Mouse (Mus musculus): ENCODE results near the gene Cir1. TPM values are rescaled to one million over a fixed set of nuclear protein-coding genes. Genes with fewer than 3 reads are reported as not detected.
A peak's percentile ranks its signal among the peaks of the same experiment; 100 is the strongest.

Gene Cir1
- total RNA-seq, 1 experiment = 7.4 TPM

DNA sequence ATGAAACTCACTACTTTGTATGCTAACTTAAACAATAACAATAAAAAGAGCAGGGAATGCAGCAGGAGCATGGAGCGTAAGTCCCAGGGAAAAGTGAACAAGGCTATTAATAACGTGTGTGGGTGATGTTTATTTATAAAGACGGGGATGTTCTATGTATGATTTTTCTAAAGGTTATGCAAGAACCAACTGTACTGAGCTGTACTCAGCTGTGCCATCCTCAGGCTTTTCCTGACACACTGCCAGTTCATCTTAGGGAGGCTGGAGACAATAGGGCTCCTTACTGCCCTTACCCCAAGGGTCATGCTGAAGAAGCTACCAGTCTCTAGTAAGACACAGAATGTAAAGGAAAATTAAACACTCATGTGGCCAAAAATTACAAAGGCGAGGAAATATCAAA, 21.4 kb downstream of the Cir1 start:
- no peak overlapping the region for H3K4me3 ChIP-seq (ENCODE audit: insufficient read depth in 1 of 2, low read depth in 1 of 2, low read length in 2 of 2, poor library complexity in 1 of 2, severe bottlenecking in 1 of 2)
- H3K36me3 ChIP-seq (ENCODE audit: control insufficient read depth, insufficient read depth, low read length, poor library complexity, severe bottlenecking) = no peaks in the 10 kb centered on the region; the same call in 1 of the 2 replicates
- no peak overlapping the region for H3K27ac ChIP-seq (ENCODE audit: insufficient read depth, low read depth, low read length, poor library complexity, severe bottlenecking)
- no peak overlapping the region for H3K9ac ChIP-seq (ENCODE audit: insufficient read depth, low read depth, low read length, poor library complexity, severe bottlenecking)
- TF ChIP-seq MAFK (IDR thresholded peaks at IDR 0.05; ENCODE audit: insufficient read depth, low read depth, low read length) = no peak
- no peak for TF ChIP-seq ZC3H11A (IDR thresholded peaks at IDR 0.05; ENCODE audit: borderline replicate concordance, low read depth, low read length)
- TF ChIP-seq CHD2 (IDR thresholded peaks at IDR 0.05; ENCODE audit: low read depth, low read length) = no peak
- TF ChIP-seq ZNF384 (IDR thresholded peaks at IDR 0.05; ENCODE audit: low read depth, low read length) = no peak
- no peak for TF ChIP-seq HCFC1 (IDR thresholded peaks at IDR 0.05; ENCODE audit: borderline replicate concordance, insufficient read depth, low read length)
- no peak for DNase-seq (ENCODE audit: low read depth, low spot score)
- 0 out of 4 replicates have a peak, but pooled peaks cover 0 to 2% of the 10 kb centered on the region in 2 experiments for H3K4me1 ChIP-seq (ENCODE audit: control insufficient read depth in 2 of 2, insufficient read depth in 2 of 2, low read length in 2 of 2, poor library complexity in 1 of 2)
- in situ Hi-C loops (cut with MboI; ENCODE audit: low sequenced_read_pairs in 2 of 2, unreplicated experiment in 2 of 2) = loop anchor here in 1 of 2 experiments (25.0 kb wide), 1 partner anchor 1054 kb away; no protein-coding TSS in a partner anchor
- H3K9me3 ChIP-seq (ENCODE audit: control insufficient read depth, insufficient read depth, low read depth, low read length) = no peaks in the 10 kb centered on the region

DNA sequence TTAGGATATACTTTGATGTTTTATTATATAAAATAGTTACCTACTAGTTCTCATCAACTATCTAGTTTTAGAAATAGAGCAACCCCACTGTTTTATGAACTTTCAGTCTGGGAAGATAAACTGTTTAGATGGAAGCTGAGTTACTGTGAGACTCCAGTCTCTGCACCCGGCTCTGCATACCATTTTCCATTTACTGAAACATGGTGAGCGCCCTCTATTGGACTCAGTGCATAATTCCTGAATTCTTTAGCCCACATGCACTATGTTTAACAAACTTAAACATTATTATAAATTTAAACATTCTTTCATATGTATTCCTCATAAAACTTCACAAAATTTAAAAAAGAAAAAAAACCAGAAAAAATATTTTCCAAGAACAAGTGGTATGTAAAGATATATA, 26.9 kb downstream of the Cir1 start:
- Histone ChIP-seq H3K36me3 (ENCODE audit: control insufficient read depth, insufficient read depth, low read length, poor library complexity, severe bottlenecking) (no peaks in the 10 kb centered on the region), H3K4me1 (ENCODE audit: control insufficient read depth in 2 of 2, insufficient read depth in 2 of 2, low read length in 2 of 2, poor library complexity in 1 of 2) (no peaks in the 10 kb centered on the region; a peak in 1 of 4 replicates), H3K9me3 (ENCODE audit: control insufficient read depth, insufficient read depth, low read depth, low read length) (no peaks in the 10 kb centered on the region), H3K4me3 (ENCODE audit: insufficient read depth in 1 of 2, low read depth in 1 of 2, low read length in 2 of 2, poor library complexity in 1 of 2, severe bottlenecking in 1 of 2) (no peak overlapping the region), H3K9ac (ENCODE audit: insufficient read depth, low read depth, low read length, poor library complexity, severe bottlenecking) (no peak overlapping the region), H3K27ac (ENCODE audit: insufficient read depth, low read depth, low read length, poor library complexity, severe bottlenecking) (no peak overlapping the region)
- no peak for TF ChIP-seq ZC3H11A (IDR thresholded peaks at IDR 0.05; ENCODE audit: borderline replicate concordance, low read depth, low read length)
- no peak for TF ChIP-seq ZNF384 (IDR thresholded peaks at IDR 0.05; ENCODE audit: low read depth, low read length)
- TF ChIP-seq CHD2 (IDR thresholded peaks at IDR 0.05; ENCODE audit: low read depth, low read length) = no peak
- no peak for TF ChIP-seq HCFC1 (IDR thresholded peaks at IDR 0.05; ENCODE audit: borderline replicate concordance, insufficient read depth, low read length)
- TF ChIP-seq MAFK (IDR thresholded peaks at IDR 0.05; ENCODE audit: insufficient read depth, low read depth, low read length) = no peak
- in situ Hi-C loops (cut with MboI; ENCODE audit: low sequenced_read_pairs in 2 of 2, unreplicated experiment in 2 of 2) = loop anchor here in 1 of 2 experiments (10.0 to 25.0 kb wide), 2 partner anchors 221 to 1048 kb away; no protein-coding TSS in a partner anchor
- DNase-seq (ENCODE audit: low read depth, low spot score) = no peak

DNA sequence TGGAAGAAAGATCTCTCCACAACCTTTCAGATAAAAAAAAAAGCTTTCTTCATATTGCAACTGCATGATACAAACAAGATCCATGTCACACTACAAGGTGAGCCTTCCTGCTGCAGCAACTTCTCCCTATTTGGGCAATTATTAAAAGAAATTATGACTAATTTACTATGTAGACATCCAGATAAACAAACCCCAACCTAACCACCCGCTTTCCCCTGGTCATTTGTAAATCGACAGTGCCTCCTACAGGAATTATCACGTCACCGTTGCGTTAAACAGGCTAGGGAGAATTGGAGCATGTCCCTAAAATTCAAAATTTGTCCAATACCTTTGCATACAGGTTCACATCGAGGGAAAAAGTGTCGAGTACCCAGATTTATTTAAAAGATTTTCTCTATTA, 30.8 kb downstream of the Cir1 start:
- no peak for DNase-seq (ENCODE audit: low read depth, low spot score)
- peaks cover 0 to 5% of the 10 kb centered on the region in 2 experiments; a peak in 1 of 4 replicates for H3K4me1 ChIP-seq (ENCODE audit: control insufficient read depth in 2 of 2, insufficient read depth in 2 of 2, low read length in 2 of 2, poor library complexity in 1 of 2)
- TF ChIP-seq CHD2 (IDR thresholded peaks at IDR 0.05; ENCODE audit: low read depth, low read length) = no peak
- TF ChIP-seq ZC3H11A (IDR thresholded peaks at IDR 0.05; ENCODE audit: borderline replicate concordance, low read depth, low read length) = 0 out of 2 replicates have a peak, but pooled peaks have one; percentile 30
- no peak overlapping the region for H3K27ac ChIP-seq (ENCODE audit: insufficient read depth, low read depth, low read length, poor library complexity, severe bottlenecking)
- in situ Hi-C loops (cut with MboI; ENCODE audit: low sequenced_read_pairs in 2 of 2, unreplicated experiment in 2 of 2) = loop anchor here in 1 of 2 experiments (10.0 to 25.0 kb wide), 2 partner anchors 217 to 1044 kb away; no protein-coding TSS in a partner anchor
- no peak overlapping the region for H3K4me3 ChIP-seq (ENCODE audit: insufficient read depth in 1 of 2, low read depth in 1 of 2, low read length in 2 of 2, poor library complexity in 1 of 2, severe bottlenecking in 1 of 2)
- H3K9ac ChIP-seq (ENCODE audit: insufficient read depth, low read depth, low read length, poor library complexity, severe bottlenecking) = no peak overlapping the region
- H3K9me3 ChIP-seq (ENCODE audit: control insufficient read depth, insufficient read depth, low read depth, low read length) = no peaks in the 10 kb centered on the region
- no peaks in the 10 kb centered on the region for H3K36me3 ChIP-seq (ENCODE audit: control insufficient read depth, insufficient read depth, low read length, poor library complexity, severe bottlenecking)

- Histone ChIP-seq H3K4me1 (ENCODE audit: control insufficient read depth in 2 of 2, insufficient read depth in 2 of 2, low read length in 2 of 2, poor library complexity in 1 of 2) (peaks cover 0 to 5% of the 10 kb centered on the region in 2 experiments; a peak in 1 of 4 replicates), H3K27ac (ENCODE audit: insufficient read depth, low read depth, low read length, poor library complexity, severe bottlenecking) (no peak overlapping the region), H3K9ac (ENCODE audit: insufficient read depth, low read depth, low read length, poor library complexity, severe bottlenecking) (no peak overlapping the region), H3K4me3 (ENCODE audit: insufficient read depth in 1 of 2, low read depth in 1 of 2, low read length in 2 of 2, poor library complexity in 1 of 2, severe bottlenecking in 1 of 2) (peak overlapping the region; percentile 36 to 42), H3K36me3 (ENCODE audit: control insufficient read depth, insufficient read depth, low read length, poor library complexity, severe bottlenecking) (no peaks in the 10 kb centered on the region), H3K9me3 (ENCODE audit: control insufficient read depth, insufficient read depth, low read depth, low read length) (no peaks in the 10 kb centered on the region)
- TF ChIP-seq ZNF384 (IDR thresholded peaks at IDR 0.05; ENCODE audit: low read depth, low read length) (no peak), HCFC1 (IDR thresholded peaks at IDR 0.05; ENCODE audit: borderline replicate concordance, insufficient read depth, low read length) (no peak), MAFK (IDR thresholded peaks at IDR 0.05; ENCODE audit: insufficient read depth, low read depth, low read length) (no peak), CHD2 (IDR thresholded peaks at IDR 0.05; ENCODE audit: low read depth, low read length) (no peak)
- in situ Hi-C loops (cut with MboI; ENCODE audit: low sequenced_read_pairs in 2 of 2, unreplicated experiment in 2 of 2) = loop anchor here in 1 of 2 experiments (10.0 to 25.0 kb wide), 2 partner anchors 216 to 1044 kb away; no protein-coding TSS in a partner anchor
- DNase-seq (ENCODE audit: low read depth, low spot score) = no peak
Observed at GRCm38 (mm10) chr2:73281048-73281661, 31.3 kb downstream of the Cir1 start.

Measured in ES-E14 (cell line).